Mouse (Mus musculus) cerebellum, adult 2 months (tissue): ENCODE measurements at regions not wholly inside any gene's neighbourhood (a gene's known extent, or its start where the extent isn't known, plus 50 kb on each side); places are given as distances from the start of the nearest gene placed in this dataset.

ENCODE experiments used
- CTCF ChIP-seq: fragments of 200-500 bp; IDR thresholded peaks from 2 replicates; pipeline ENCODE4 v1.5.1; 2011; ENCODE audit warnings: low read depth, mild to moderate bottlenecking, control low read depth, low read length, moderate library complexity, borderline replicate concordance; ENCODE audit not compliant: insufficient read depth
- POLR2A ChIP-seq: fragments of 200-500 bp; IDR thresholded peaks from 2 replicates; pipeline ENCODE4 v1.6.1; 2011; ENCODE audit warnings: low read length, control low read depth, borderline replicate concordance; ENCODE audit not compliant: insufficient read depth

DNA sequence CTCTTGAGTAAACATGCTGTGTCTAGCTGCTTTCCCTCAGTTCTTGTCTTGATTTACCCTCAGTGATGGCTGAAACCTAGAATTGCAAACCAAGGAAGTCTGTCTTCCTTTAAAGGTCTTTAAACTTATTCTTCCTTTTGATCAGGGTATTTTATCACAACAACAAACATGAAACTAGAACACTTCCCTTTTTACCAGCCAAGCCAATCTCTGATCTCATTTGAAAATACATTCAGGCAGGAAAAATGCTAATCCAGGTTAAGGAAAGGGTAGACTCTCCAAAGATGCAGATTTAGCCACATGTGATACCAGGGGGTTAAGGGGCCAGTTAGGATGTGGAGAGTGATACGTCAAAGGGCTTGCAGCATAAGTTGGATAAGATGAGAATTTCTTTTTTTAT, 100.4 kb upstream of the Inhba start:
- TF ChIP-seq CTCF, result no peak
- no peak for TF ChIP-seq POLR2A
